Mouse (Mus musculus): ENCODE results near the gene Ndufaf5. TPM values are rescaled to one million over a fixed set of nuclear protein-coding genes. Genes with fewer than 3 reads are reported as not detected.

The Ndufaf5 gene
- polyA plus RNA-seq, 1 experiment, result 18.9 TPM

DNA sequence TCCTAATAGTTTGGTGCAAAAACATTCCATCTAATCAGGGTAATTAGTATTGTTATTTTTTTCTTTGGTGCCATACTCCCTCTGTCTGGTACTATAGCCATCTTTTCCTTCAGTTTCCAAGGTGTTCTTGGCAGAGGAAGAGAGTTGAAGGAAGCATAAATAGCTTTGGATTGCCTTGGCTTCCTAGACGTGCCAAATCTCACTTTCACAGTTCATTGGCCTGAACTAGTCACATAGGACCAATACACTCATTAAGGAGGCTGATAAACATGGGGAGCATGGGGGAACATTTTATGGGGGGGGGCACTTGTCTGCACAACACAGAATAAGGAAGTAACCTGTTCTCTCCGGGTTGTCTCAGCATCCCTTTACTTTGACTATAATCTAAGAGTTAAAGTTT, 45.0 kb downstream of the Ndufaf5 start:
- H3K79me3 ChIP-seq (ENCODE audit: low read depth), result no peaks in the 10 kb centered on the region
- TF ChIP-seq MYOD1 (IDR thresholded peaks at IDR 0.05; ENCODE audit: control insufficient read depth, insufficient read length, low read depth), result no peak
- H3K27me3 ChIP-seq (ENCODE audit: control insufficient read depth, insufficient read depth, insufficient read length), result no peaks in the 10 kb centered on the region
- no peak overlapping the region for H3ac ChIP-seq (ENCODE audit: control insufficient read depth, insufficient read length, low read depth)
- no peaks in the 10 kb centered on the region for H3K36me3 ChIP-seq (ENCODE audit: control insufficient read depth, insufficient read depth)
- no peak overlapping the region for H3K4me3 ChIP-seq (ENCODE audit: insufficient read depth, poor library complexity, severe bottlenecking)
- no peaks in the 10 kb centered on the region for H3K79me2 ChIP-seq (ENCODE audit: control insufficient read depth, insufficient read depth)

DNA sequence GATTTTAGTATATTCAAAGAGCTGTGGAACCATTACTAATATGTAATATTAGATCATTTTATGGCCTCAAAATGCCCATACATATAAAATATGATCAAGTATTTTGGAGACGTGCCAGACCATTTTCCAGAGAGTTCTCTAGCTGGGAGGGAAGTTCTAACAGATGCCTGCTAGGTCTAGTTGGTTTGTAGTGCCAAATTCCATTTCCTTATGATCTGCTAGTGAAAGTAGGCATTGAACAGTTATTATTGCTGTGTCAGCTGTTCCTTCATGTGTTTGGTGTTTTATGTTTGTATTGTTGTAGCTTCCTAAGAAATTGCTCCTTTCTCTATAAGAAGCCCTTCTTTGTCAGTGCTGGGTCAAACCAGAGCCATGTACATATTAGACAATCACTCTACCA, 45.5 kb downstream of the Ndufaf5 start:
- Histone ChIP-seq H3ac (ENCODE audit: control insufficient read depth, insufficient read length, low read depth) (no peak overlapping the region), H3K27me3 (ENCODE audit: control insufficient read depth, insufficient read depth, insufficient read length) (no peaks in the 10 kb centered on the region), H3K79me3 (ENCODE audit: low read depth) (no peaks in the 10 kb centered on the region), H3K4me3 (ENCODE audit: insufficient read depth, poor library complexity, severe bottlenecking) (no peak overlapping the region), H3K79me2 (ENCODE audit: control insufficient read depth, insufficient read depth) (no peaks in the 10 kb centered on the region), H3K36me3 (ENCODE audit: control insufficient read depth, insufficient read depth) (no peaks in the 10 kb centered on the region)
- TF ChIP-seq CTCF (IDR thresholded peaks at IDR 0.05; ENCODE audit: control insufficient read depth, insufficient read depth, insufficient read length) (no peak), MYOG (IDR thresholded peaks at IDR 0.05; ENCODE audit: control insufficient read depth, extremely low read depth, insufficient read length) (no peak), FOSL1 (IDR thresholded peaks at IDR 0.05; ENCODE audit: insufficient read depth, low read length, poor library complexity, severe bottlenecking) (no peak), CEBPB (IDR thresholded peaks at IDR 0.05; ENCODE audit: low read depth) (no peak), MYOD1 (IDR thresholded peaks at IDR 0.05; ENCODE audit: control insufficient read depth, insufficient read length, low read depth) (no peak), USF1 (IDR thresholded peaks at IDR 0.05; ENCODE audit: low read depth) (no peak), MAX (IDR thresholded peaks at IDR 0.05) (no peak)

- TF ChIP-seq MYOD1 (IDR thresholded peaks at IDR 0.05; ENCODE audit: control insufficient read depth, insufficient read length, low read depth) (no peak), FOSL1 (IDR thresholded peaks at IDR 0.05; ENCODE audit: insufficient read depth, low read length, poor library complexity, severe bottlenecking) (no peak), MAX (IDR thresholded peaks at IDR 0.05) (no peak), CTCF (IDR thresholded peaks at IDR 0.05; ENCODE audit: control insufficient read depth, insufficient read depth, insufficient read length) (no peak), USF1 (IDR thresholded peaks at IDR 0.05; ENCODE audit: low read depth) (no peak), MYOG (IDR thresholded peaks at IDR 0.05; ENCODE audit: control insufficient read depth, extremely low read depth, insufficient read length) (no peak), CEBPB (IDR thresholded peaks at IDR 0.05; ENCODE audit: low read depth) (no peak)
- no peaks in the 10 kb centered on the region for H3K27me3 ChIP-seq (ENCODE audit: control insufficient read depth, insufficient read depth, insufficient read length)
Observed at GRCm38 (mm10) chr2:140220325-140220724, 49.9 kb downstream of the Ndufaf5 start.

DNA sequence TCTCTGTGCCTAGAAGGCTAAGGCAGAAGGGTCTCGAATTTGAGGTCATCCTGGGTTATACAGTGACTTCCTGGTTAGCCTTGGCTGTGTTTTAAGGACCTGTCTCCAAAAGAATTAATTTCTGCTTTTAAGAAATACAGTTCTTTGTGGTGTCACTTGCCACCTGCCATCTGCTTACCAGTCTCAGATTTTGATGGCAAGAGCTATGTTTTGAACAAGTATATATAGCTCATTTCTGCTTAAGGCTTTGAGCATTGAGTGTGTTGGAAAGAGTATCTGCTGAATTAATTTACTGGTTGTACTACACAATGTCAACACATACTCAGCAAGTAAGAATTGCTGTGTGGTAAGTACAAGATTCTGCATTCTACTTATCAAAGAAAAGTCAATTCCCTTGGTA, 59.8 kb downstream of the Ndufaf5 start:
- TF ChIP-seq CEBPB (IDR thresholded peaks at IDR 0.05; ENCODE audit: low read depth), result no peak
- TF ChIP-seq MYOD1 (IDR thresholded peaks at IDR 0.05; ENCODE audit: control insufficient read depth, insufficient read length, low read depth), result no peak
- TF ChIP-seq MYOG (IDR thresholded peaks at IDR 0.05; ENCODE audit: control insufficient read depth, extremely low read depth, insufficient read length), result no peak
- TF ChIP-seq USF1 (IDR thresholded peaks at IDR 0.05; ENCODE audit: low read depth), result no peak
- TF ChIP-seq FOSL1 (IDR thresholded peaks at IDR 0.05; ENCODE audit: insufficient read depth, low read length, poor library complexity, severe bottlenecking), result no peak
- Histone ChIP-seq H3K27me3 (ENCODE audit: control insufficient read depth, insufficient read depth, insufficient read length) (no peaks in the 10 kb centered on the region), H3K79me2 (ENCODE audit: control insufficient read depth, insufficient read depth) (no peaks in the 10 kb centered on the region), H3K79me3 (ENCODE audit: low read depth) (no peaks in the 10 kb centered on the region), H3K4me3 (ENCODE audit: insufficient read depth, poor library complexity, severe bottlenecking) (no peak overlapping the region), H3ac (ENCODE audit: control insufficient read depth, insufficient read length, low read depth) (no peak overlapping the region), H3K36me3 (ENCODE audit: control insufficient read depth, insufficient read depth) (no peaks in the 10 kb centered on the region)

More at GRCm38 (mm10) chr2:140220325-140220724, 49.9 kb downstream of the Ndufaf5 start:
- Histone ChIP-seq H3K36me3 (ENCODE audit: control insufficient read depth, insufficient read depth) (no peaks in the 10 kb centered on the region), H3ac (ENCODE audit: control insufficient read depth, insufficient read length, low read depth) (no peak overlapping the region), H3K4me3 (ENCODE audit: insufficient read depth, poor library complexity, severe bottlenecking) (no peak overlapping the region), H3K79me3 (ENCODE audit: low read depth) (no peaks in the 10 kb centered on the region), H3K79me2 (ENCODE audit: control insufficient read depth, insufficient read depth) (no peaks in the 10 kb centered on the region)

DNA sequence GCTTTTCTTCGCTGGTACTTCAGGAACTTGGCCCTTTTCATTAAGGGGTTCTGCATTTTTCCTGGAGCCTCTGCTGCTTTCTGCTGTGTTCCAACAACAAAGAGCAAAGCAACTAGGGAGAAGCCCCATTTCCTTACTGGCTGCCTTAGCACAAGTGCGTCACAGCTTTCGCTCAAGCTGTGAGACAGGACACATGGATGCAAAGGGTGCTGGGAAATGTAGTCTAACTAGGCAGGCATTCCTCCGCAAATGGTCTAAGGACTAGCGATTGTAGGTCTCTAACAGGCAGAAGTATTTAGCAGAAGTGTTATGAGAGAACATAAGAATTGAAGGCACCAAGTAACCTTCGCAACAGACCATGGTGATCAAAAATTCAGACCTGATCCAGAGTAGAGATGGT, 66.8 kb downstream of the Ndufaf5 start:
- Histone ChIP-seq H3K79me3 (ENCODE audit: low read depth) (no peaks in the 10 kb centered on the region), H3K27me3 (ENCODE audit: control insufficient read depth, insufficient read depth, insufficient read length) (no peaks in the 10 kb centered on the region), H3K79me2 (ENCODE audit: control insufficient read depth, insufficient read depth) (no peaks in the 10 kb centered on the region), H3K4me3 (ENCODE audit: insufficient read depth, poor library complexity, severe bottlenecking) (no peak overlapping the region), H3K36me3 (ENCODE audit: control insufficient read depth, insufficient read depth) (no peaks in the 10 kb centered on the region), H3ac (ENCODE audit: control insufficient read depth, insufficient read length, low read depth) (no peak overlapping the region)
- TF ChIP-seq CEBPB (IDR thresholded peaks at IDR 0.05; ENCODE audit: low read depth) (no peak), MYOD1 (IDR thresholded peaks at IDR 0.05; ENCODE audit: control insufficient read depth, insufficient read length, low read depth) (no peak)

- H3K4me3 ChIP-seq (ENCODE audit: insufficient read depth, poor library complexity, severe bottlenecking), result no peak overlapping the region
- TF ChIP-seq MYOD1 (IDR thresholded peaks at IDR 0.05; ENCODE audit: control insufficient read depth, insufficient read length, low read depth) (no peak), MYOG (IDR thresholded peaks at IDR 0.05; ENCODE audit: control insufficient read depth, extremely low read depth, insufficient read length) (no peak), CEBPB (IDR thresholded peaks at IDR 0.05; ENCODE audit: low read depth) (no peak), CTCF (IDR thresholded peaks at IDR 0.05; ENCODE audit: control insufficient read depth, insufficient read depth, insufficient read length) (no peak), FOSL1 (IDR thresholded peaks at IDR 0.05; ENCODE audit: insufficient read depth, low read length, poor library complexity, severe bottlenecking) (no peak), USF1 (IDR thresholded peaks at IDR 0.05; ENCODE audit: low read depth) (no peak), MAX (IDR thresholded peaks at IDR 0.05) (no peak)
- no peak overlapping the region for H3ac ChIP-seq (ENCODE audit: control insufficient read depth, insufficient read length, low read depth)
- no peaks in the 10 kb centered on the region for H3K27me3 ChIP-seq (ENCODE audit: control insufficient read depth, insufficient read depth, insufficient read length)
- no peaks in the 10 kb centered on the region for H3K79me2 ChIP-seq (ENCODE audit: control insufficient read depth, insufficient read depth)
- no peaks in the 10 kb centered on the region for H3K79me3 ChIP-seq (ENCODE audit: low read depth)
- no peaks in the 10 kb centered on the region for H3K36me3 ChIP-seq (ENCODE audit: control insufficient read depth, insufficient read depth)
Observed at GRCm38 (mm10) chr2:140242398-140242797, 71.9 kb downstream of the Ndufaf5 start.
